ENCODE assay signal across 5 mouse cellular contexts in the genomic region with DNA sequence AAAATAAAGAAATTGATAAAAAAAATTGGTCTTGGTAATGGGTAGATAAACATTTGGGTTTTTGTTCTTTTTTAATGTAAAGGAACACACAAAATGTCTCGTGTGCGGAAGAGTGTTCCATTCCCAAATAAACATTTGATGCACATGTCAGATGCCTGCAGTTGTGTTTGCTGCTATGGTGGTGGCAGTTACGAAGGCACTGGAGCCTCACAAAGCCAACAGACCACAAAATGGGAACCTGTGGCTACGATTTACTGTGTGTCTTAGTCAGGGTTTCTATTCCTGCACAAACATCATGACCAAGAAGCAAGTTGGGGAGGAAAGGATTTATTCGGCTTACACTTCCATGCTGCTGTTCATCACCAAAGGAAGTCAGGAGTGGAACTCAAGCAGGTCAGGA.
DNase-seq lines count a peak whose midpoint lies in the region; ATAC-seq and TF ChIP-seq lines count a peak whose summit lies in the region.
"Not testable (repeated sequence)": the region's sequence is repeated elsewhere in the genome, so short reads cannot be mapped to it uniquely, and the experiment has no call there.

No protein-coding gene starts in this region.

- not testable (repeated sequence) for H3K27me3 ChIP-seq in CH12.LX (replicated peaks)

- not testable (repeated sequence) for H3K4me2 ChIP-seq in CH12.LX (ENCODE audit: insufficient read depth, low read depth, poor library complexity, severe bottlenecking)

- TF ChIP-seq RAD21 in CH12.LX (IDR thresholded peaks at IDR 0.05; ENCODE audit: low read depth, low read length) = not testable (repeated sequence)

- peak; percentile 90 for ATAC-seq in granulocyte monocyte progenitor cell, adult 5-6 weeks (replicated peaks; ENCODE audit: poor library complexity, severe bottlenecking)
- ATAC-seq in megakaryocyte, adult 5-6 weeks (ENCODE audit: poor library complexity, severe bottlenecking) = peak; percentile 92

- H3K36me3 ChIP-seq in CH12.LX (replicated peaks in 1 of 2; ENCODE audit: control insufficient read depth in 1 of 2, insufficient read depth in 1 of 2, low read length in 1 of 2) = not testable (repeated sequence)

- not testable (repeated sequence) for H3K9ac ChIP-seq in CH12.LX (ENCODE audit: insufficient read depth, low read depth)

- peak; percentile 56 for DNase-seq in CH12.LX (ENCODE audit: extremely low read depth)
- peak; percentile 3 for DNase-seq in kidney, adult 9 months

- H3K4me3 ChIP-seq in CH12.LX (replicated peaks in 1 of 3; ENCODE audit: low read depth in 2 of 3, low read length in 2 of 3, poor library complexity in 1 of 3); bone marrow macrophage, adult 2 months (ENCODE audit: insufficient read depth, low read length): not testable (repeated sequence)

- TF ChIP-seq EP300 in CH12.LX (IDR thresholded peaks at IDR 0.05; ENCODE audit: low read length) = not testable (repeated sequence)

- TF ChIP-seq CTCF in CH12.LX (conservative IDR thresholded peaks at IDR 0.05 in 1 of 2, IDR thresholded peaks at IDR 0.05 in 1 of 2; ENCODE audit: low read depth in 2 of 2, low read length in 2 of 2); bone marrow macrophage, adult 2 months (IDR thresholded peaks at IDR 0.05; ENCODE audit: low read depth, low read length): not testable (repeated sequence)

- H3K79me2 ChIP-seq in CH12.LX (replicated peaks; ENCODE audit: control insufficient read depth, extremely low read depth, insufficient read depth, poor library complexity, severe bottlenecking) = not testable (repeated sequence)

- H3K27ac ChIP-seq in CH12.LX (ENCODE audit: insufficient read depth, low read depth) = not testable (repeated sequence)
- H3K27ac ChIP-seq in bone marrow macrophage, adult 2 months (ENCODE audit: insufficient read depth, low read depth, low read length) = peak overlapping the region; percentile 92

- peaks cover 7 to 24% of the 10 kb centered on the region in 2 experiments; a peak in 3 of 4 replicates for H3K4me1 ChIP-seq in CH12.LX (ENCODE audit: control insufficient read depth in 1 of 2, insufficient read depth in 2 of 2)
- peaks cover 31% of the 10 kb centered on the region for H3K4me1 ChIP-seq in bone marrow macrophage, adult 2 months (ENCODE audit: control insufficient read depth, insufficient read depth, low read length)

- in situ Hi-C loops in CH12.LX (cut with MboI; ENCODE audit: low pct_ligation_motif_present, low pct_unique_long_range_greater_than_20kb, low sequenced_read_pairs) = loop anchor here (10.0 kb wide), 2 partner anchors 104 to 134 kb away; no protein-coding TSS in a partner anchor

- H3K9me3 ChIP-seq in CH12.LX (replicated peaks; ENCODE audit: low read length) = not testable (repeated sequence)

- TF ChIP-seq POLR2A in CH12.LX (IDR thresholded peaks at IDR 0.05; ENCODE audit: low read depth, low read length); bone marrow macrophage, adult 2 months (IDR thresholded peaks at IDR 0.05; ENCODE audit: borderline replicate concordance, low read depth, low read length): not testable (repeated sequence)

- dilution Hi-C loops in CH12.LX (cut with MboI; ENCODE audit: extremely low pct_ligation_motif_present, extremely low pct_unique_long_range_greater_than_20kb, low sequenced_read_pairs) = not testable (repeated sequence)

TF ChIP-seq in CH12.LX, 34 proteins besides CTCF, POLR2A, EP300 and RAD21:
- peak; percentile 43; the same call in 1 of the 2 replicates for TF ChIP-seq BHLHE40 (IDR thresholded peaks at IDR 0.05; ENCODE audit: low read depth, low read length)
